Mouse (Mus musculus) c-Kit-positive CD71-negative TER-119-negative erythroid progenitor cells, embryonic 14.5 days (primary cell): ENCODE measurements around the gene Bcr.
A peak's percentile ranks its signal among the peaks of the same experiment; 100 is the strongest.

Experiments
- DNase-seq: peaks from one replicate; pipeline ENCODE4 v3.0.0-alpha.2; 2013; ENCODE audit warnings: low read depth

Gene Bcr

DNA sequence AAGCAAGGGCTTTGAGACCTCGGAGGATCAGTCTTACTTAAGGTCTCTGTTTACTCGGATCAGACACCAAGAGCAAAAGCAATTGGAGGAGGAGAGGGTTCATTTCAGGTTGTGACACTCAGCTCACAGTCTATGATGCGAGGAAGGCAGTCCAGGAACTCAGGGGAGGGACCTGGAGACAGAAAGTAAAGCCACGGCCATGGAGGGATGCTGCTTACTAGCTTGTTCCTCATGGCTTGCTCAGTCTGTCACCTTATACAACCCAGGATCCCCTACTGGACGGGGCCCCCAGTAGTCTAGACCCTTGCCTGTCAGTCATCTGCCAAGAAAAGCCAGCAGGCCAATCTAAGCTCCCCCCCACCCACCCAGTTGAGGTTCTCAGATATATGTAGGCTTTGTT, 118.5 kb downstream of the Bcr start:
- no peak for DNase-seq

DNA sequence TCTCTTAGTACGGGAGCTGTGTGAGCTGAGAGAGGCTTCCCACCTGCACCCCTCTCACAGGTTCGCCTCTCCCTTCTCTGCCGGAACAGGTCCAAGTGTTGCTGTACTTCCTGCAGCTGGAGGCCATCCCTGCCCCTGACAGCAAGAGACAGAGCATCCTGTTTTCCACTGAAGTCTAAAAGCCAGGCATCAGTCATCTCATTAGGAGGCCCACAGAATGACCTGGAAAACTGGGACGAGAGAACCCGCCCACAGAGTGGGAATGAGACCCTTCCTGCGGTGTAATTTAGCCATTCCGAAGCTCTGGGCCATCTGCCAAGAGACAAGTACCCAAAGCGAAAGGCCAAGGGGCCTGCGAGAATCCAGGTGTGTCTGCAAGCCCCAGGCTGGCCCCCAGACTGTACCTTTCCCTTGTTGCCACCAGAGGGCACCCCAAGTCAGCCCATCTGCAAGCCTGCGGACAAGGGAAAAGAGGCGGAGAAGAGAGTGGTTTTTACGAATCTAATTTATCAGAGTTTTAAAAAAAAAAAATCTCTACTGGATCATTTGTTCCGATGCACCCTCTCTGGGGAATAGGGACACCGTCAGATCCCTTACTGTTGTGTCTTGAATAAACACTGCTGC, 121.9 kb downstream of the Bcr start:
- no peak for DNase-seq

DNA sequence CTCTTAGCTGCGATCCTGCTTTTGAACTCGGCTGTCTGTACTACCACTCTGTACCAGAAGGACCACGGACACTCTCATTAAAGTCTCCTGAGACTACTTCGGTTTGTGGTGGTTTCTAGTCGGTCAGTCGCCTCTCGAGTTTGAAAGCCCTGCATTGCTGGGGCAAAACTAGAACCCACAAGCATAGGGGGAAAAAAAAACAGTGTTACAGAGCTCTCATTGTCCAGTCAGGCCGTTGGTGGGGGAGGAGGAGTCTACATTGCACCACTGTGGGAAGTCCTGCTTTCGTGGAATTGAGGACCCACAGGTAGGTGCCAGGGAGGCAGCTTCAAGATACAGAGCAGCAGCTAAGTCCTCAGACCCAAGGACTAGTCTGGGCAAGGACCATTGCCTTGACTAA, 124.4 kb downstream of the Bcr start:
- no peak for DNase-seq

DNA sequence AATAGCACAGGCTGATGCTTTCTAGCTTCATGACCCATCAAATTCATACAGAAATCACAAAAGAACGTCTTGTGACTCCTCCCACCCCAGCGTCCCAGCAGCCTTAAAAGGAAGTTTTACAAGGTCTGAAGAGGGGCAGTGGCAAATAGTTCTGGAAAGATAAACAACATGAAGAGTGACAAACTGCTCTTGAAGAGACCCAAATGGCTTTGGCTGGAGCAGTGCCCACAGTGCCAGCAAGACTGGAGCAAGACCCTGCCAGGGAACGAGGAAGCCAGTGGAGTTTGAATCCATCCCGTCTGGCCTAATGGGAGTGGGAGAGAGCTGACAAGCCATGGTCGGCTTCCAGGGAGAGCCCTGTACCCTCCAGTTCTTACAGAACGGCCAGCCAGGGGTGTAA, 126.2 kb downstream of the Bcr start:
- no peak for DNase-seq

DNA sequence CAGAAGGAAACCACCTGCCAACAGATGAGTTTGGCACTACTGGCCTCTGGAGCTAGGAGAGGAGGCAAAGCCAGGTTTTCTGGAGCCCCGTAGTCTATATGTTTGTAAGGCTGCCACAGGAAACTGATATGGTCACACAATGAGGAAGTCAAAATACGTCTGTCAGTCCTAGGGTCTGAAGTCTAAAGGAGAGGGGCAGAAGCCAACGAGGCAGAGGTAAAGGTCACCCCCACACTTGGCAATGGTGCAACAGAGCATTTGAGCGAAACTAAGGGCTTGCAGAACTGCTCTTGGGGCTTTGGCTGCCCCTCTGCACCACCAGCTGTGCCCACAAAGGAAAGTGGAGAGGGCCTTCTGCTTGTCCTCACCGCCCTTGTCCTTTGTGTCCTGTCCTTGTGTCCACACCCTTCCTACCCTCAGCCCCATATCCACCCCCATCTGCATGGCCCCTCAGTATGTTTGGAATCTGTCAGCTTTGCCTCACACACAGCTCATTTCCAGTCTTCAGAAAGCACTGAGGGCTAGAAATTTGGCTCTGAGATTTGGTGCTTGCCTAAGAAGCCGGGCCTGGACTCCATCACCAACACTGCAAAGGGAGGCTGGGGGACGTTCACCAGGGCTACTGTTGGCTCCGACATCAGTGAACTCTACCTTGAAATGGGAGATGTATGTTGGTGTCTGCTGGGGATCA, 127.1 kb downstream of the Bcr start:
- DNase-seq, result no peak

DNA sequence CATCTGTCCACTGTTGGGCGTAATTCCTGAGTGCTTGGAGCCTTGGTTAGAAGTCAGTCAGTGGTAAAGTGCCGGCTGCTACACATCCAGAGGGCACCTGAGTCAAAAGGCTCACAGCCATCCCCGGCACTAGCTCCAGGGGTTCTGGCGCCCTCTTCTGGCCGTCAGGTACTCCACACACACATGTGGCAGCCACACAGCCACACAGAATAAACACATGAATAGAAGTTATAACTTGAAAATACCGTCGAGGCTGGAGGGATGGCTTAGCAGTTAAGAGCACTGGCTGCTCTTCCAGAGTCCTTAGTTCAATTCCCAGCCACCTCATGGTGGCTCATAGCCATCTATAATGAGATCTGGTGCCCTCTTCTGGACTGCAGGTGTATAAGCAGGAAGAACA, 131.3 kb downstream of the Bcr start:
- no peak for DNase-seq

DNA sequence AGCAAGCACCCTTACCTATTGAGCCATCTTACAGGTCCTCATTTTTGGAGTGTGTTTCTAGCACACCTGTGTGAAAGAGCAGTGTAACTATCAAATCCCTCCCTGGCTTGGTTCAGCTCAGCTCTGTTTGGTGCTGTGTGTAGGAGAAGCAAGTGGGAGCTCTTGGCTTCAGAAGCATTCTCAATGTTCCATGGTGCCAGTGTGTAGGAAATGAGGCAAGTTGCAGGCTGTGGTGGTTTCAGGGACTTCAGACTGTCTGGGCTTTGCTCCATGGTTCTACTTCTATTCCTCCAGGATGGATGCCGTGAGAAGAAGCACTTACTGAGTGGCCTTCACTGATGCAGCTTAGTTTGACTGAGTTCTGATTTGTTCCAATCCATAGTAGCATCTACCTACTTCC, 137.4 kb downstream of the Bcr start:
- no peak for DNase-seq

DNA sequence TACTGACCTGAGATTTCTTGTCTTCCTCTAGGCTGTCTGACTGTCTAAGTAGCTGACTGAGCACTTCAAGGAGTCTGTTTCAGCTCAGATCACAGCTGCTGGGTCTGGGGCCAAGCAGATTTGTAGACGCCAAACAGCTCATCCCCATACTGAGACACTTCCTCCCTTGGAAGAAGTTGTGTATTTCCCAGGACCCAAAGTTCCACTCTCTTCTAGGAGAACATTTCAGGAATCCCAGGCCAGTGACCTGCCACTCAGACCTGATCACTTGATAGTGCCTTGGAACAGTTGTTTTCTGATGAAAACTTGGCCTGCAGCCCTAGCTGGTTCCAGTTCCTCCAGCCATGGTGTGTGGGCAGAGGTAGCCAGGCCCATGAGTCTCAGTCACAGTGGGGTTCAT, 140.3 kb downstream of the Bcr start:
- no peak for DNase-seq

DNA sequence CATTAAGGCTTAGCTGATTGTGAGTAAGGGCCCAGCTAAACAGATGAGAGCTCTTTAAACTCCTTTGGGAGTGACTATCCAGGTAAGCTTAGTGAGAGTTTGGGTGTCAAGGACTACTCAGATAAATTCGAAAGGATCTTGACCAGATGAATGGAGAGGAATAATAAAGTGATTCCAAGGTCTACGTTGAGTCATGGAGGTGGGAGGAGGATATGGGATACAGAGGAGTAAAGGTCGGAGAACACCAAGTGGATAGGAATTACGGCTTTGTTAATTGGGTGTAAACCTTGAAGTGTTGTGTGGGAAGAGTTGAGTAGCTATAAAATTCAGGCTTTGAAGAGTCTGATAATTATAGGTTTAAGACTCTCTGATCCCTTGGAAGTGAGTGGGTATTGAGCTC, 145.8 kb downstream of the Bcr start:
- no peak for DNase-seq

DNA sequence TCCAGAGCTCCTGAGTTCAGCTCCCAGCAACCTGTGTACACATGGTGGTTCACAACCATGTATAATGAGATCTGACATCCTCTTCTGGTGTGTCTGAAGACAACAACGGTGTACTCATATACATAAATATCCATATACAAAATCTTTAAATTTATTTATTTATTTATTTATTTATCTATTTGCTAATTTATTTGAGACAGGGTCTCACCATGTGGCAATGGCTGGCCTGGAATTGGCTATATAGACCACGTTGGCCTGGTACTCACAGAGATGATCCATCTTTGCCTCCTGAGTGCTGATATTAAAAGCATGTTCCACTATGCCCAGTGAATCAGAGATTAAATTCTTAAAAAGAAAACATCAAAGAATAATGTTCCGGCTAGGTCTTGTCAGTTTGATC, 150.4 kb downstream of the Bcr start:
- DNase-seq, result no peak

DNA sequence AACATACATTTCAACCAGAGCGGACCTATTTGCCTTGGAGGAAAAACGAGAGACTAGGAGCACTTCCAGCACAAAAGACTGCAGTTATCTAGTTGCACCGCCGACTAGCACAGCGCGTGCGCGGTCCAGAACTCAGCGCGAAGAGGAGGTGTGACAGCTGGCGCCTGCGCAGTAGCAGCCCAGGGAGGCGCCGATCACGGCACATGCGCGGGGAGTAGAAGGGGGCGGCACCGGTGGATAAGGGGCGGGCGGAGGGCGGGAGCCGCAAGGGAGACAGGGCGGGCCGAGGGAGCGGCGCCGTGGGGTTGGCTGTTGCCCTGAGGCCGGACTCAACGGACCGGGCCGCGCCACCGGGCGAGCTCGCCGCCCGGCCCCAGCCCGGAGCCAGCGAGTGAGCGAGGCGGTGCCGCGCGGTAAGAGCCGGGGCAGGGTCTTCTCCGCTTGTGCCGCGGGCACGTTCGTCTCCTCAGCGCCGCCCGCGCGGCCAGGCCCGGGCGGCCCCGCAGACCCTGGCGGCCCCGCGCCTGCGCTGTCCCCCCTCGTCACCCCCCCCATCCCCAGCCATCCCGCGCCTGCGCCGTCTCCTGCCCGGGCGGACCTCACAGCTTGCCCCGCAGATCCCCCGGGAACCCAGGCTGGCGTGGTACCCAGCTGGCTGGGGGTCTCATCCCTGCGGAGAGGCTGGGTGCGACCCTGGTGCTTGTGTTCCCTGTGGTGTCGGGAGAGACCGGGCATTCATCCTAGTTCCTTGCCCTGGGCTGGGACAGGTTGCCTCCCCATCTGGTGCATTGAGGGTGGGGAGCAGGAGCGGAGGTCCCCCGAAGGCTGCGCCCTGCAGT, 151.6 kb downstream of the Bcr start, which contains the start of gene Specc1l:
Gene Specc1l, plus strand, starts transcription at position 267 of the 839 bp plus-strand sequence.
- DNase-seq, result peak; percentile 88

DNA sequence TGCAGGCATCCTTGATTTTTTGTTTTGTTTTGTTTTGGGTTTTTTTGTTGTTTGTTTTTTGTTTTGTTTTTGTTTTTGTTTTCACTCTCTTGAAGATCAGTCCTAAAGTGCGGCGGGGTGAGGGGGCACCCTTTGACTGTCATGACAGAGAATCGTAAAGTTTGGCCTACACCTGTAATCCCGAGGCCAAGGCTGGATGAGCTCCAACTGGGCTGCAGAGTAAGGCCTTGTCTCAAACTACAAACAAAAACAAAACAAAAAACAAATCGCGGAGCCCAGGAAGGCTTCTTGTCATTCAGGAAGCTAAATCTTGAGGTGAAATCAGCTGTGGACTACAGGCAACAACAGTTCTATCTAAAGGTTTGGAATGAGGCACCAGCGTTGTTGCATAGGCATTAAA, 152.6 kb downstream of the Bcr start:
- DNase-seq, result no peak

DNA sequence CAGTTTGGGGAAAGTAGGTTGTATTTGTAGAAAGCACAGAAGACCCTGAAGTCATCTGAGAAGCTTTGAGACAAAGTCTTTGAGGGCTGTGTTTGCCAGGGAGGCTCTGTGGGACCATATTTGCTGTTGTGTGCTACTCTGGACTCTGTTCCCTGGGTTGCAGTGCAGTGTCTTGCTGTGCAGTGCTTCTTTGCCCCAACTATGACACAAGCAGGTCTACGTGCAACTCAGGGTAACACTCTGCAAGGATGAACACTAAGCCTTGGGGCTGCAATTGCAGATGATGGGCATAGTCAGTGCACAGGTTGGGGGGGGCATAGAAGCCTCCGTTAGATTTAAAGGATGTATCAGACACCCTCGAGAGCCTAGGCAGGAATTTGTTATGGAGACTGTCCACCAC, 160.3 kb downstream of the Bcr start:
- DNase-seq, result no peak

DNA sequence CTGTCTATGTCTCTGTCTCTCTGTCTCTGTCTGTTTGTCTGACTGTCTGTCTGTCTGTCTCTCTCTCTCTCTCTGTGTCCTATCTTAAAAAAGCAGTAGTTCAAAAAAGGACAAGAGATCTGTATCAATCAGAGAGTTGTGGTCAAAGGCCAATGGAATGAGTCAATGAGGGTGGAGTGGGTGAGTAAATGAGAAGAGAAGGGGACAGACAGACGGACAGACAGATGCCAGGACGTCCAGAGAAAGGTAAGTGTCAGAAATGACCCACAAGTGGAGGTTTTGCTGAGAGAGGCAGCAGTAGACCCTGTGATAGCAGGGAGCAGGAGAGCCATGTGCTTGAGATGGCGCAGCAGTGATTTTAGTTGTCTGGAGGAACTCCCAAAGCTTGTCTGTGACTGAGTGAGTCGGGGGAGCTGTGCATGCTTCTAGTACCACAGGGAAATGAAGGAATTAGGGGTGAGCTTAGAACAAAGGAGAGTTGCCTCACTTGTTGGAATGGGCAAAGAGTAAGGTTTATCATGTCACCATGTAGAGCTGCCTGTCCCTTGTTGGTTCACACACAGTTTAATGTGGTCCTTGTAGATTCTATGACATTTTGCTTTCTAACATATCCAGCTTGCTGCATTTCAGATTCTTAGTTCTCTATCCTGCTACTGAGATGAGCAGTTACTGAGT, 161.7 kb downstream of the Bcr start:
- DNase-seq, result no peak

DNA sequence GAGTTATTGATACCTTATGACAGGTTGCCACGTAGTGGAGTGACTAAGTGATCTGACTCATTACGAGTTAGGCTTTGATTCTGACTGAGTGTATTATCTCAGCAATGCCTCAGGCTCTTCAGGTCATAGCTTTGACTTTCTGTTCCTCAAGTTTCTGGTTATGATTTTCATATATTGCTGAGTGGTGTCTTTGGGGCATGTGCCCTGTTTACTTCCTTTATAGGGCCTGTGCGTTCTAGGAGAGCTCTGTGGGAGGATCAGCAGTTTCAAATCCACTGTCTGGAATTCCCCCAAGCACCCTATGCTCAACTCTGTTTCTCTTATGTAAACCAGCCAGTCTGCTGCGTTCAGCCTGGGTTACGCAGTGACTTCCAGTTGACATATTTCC, 162.2 kb downstream of the Bcr start:
- DNase-seq, result peak; percentile 25

DNA sequence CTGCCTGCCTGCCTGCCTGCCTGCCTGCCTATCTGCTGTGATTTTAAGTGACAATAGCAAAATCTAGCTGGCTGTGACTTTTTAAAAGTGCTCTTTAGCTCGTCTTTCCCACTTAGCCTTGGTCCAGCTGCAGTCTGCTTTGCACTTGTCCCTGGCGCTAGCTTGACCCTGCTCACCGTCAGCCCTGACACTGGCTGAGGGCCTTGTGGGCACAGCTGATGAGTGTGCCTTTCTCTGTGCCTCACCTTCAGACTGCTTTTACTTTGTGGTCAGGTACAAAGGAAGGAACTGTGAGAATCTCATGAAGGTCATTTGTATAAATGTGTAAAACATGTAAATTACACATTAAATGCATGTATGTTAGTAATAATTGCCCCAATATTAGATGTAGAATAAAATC, 163.8 kb downstream of the Bcr start:
- DNase-seq, result no peak

DNA sequence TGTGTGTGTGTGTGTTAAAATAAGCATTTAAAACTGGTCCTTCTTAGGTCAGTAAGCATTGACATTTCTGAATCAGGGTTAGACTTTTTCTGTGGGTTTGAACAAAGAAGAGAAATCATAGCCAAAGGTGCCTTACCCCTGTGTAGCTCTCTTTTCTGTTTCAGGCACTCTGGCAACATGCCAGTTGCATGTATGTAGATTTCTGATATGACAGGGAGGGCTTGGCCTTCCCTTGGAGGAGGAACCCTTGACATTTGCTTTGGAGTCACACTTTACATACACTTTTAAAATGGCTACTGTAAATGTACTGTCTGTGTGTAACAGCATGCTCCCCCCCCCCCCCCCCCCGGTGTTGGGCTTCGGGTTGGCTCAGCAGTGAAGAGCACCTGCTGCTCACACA, 164.2 kb downstream of the Bcr start:
- no peak for DNase-seq

DNA sequence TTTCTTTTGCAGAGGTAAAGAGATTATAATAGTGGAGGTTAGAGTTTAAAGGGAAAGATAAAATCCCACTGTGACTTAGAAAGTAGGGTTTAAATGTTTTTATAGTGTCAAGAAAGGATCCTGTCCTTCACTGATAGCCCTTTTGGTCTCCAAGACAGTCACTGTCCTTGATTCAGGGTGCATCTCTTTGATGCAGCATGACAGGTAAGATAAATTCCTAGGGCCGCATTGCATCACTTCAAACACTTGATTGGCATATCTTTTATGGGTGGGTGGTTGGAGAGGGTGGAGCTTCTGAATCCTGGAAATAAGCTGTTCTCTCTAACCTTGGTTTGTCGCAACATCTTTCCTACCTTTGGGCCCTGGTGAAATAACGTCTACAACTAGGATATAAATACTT, 167.0 kb downstream of the Bcr start:
- DNase-seq, result no peak

DNA sequence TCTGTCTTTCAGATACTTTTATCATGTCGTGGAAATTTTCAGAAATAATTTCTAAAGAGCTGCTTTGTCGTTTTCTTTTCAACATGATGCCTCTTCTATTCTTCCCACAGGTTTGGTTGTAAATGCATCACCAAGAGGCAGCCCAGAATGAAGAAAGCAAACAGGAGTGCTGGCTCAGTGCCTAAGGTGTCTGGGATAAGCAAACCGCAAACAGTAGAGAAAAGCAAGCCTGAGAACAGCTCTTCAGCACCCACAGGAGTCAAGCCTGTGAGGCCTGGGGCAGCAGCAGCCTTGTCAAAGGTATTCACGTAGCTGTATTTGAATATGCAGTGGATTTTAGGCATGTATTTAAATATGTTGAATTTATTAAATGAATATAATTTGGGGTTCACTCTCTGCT, 170.2 kb downstream of the Bcr start:
- DNase-seq, result no peak

DNA sequence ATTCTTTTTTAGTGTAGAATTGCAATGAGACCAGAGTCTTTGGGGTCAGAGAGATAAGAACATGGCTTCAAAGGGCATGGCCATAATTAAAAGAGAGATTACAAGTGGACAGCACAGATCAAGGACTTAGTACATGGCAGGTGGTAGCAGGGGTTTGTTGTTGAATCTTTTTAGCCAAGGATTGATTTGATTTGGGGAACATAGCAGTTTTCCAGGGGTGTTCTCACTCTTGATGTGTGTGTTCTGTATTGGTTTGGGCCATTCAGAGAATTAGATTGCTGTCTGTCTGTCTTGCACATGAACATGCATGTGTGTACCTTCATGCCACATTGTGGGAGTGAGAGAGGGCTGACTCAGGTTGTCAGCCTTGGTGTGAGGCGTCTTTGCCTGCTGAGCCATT, 171.5 kb downstream of the Bcr start:
- no peak for DNase-seq

DNA sequence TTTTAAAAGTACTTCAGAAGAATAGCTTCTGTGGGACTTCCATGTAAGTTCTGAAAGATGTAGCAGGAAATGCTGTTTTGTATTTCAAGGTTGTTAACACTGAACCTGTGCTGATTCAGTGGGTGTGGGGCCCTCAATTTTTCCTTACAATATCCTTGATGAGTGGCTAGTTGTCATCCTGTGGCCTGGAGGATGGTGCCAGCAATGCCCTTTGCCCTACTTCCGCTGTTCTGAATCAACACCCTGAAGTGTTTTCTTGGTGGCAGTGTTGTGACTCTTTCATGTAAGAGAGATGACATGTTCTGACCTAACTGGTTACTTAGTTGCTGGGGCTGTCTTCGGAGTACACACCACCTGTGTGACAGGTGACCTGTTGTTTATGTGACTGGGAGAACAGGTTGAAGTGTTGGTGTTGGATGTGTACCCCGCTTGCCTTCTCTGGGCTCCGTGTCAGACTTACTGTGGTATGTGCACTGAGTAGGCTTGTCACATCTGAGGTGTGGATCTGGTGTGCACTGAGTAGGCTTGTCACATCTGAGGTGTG, 172.3 kb downstream of the Bcr start:
- DNase-seq, result no peak

DNA sequence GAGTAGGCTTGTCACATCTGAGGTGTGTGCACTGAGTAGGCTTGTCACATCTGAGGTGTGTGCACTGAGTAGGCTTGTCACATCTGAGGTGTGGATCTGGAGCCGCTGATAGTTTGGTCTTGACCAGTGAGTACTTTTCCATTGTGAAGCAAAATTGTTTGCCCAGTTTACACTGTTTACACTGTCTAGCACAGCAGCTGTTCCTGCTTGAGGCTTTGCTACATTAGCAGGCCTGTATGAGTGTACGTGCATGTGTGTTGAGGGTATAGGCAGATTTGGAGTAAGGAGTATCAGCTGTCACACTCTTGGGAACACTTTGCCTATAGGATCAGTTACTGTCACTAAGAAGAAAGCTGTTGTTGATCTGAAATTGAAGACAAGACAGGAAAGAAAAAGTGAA, 173.1 kb downstream of the Bcr start:
- DNase-seq, result no peak
